Mouse (Mus musculus): ENCODE measurements around the gene Gm28038. TPM values are rescaled to one million over a fixed set of nuclear protein-coding genes. Genes with fewer than 3 reads are reported as not detected.

Gene Gm28038
- total and polyA plus RNA-seq, 3 experiments, result not detected

GRCm38 (mm10) chr2:30325296-30325695 is 44.5 kb downstream of the Gm28038 start:
- H3K79me2 ChIP-seq (ENCODE audit: control insufficient read depth, insufficient read depth, low read length, poor library complexity), result no peaks in the 10 kb centered on the region
- H3K4me3 ChIP-seq (ENCODE audit: control insufficient read depth in 1 of 2, insufficient read depth in 1 of 2, low read depth in 2 of 2, low read length in 2 of 2), result no peak overlapping the region
- DNase-seq (ENCODE audit: low read depth, low spot score), result no peak
- no peak overlapping the region for H3K9ac ChIP-seq (ENCODE audit: control insufficient read depth, low read depth, low read length, poor library complexity, severe bottlenecking)
- H3K4me1 ChIP-seq (ENCODE audit: control insufficient read depth in 1 of 2, insufficient read depth in 2 of 2, low read length in 2 of 2), result no peaks in the 10 kb centered on the region
- no peak for TF ChIP-seq ZKSCAN1 (IDR thresholded peaks at IDR 0.05; ENCODE audit: low read depth, low read length)
- TF ChIP-seq ETS1 (IDR thresholded peaks at IDR 0.05; ENCODE audit: low read depth, low read length), result no peak
- TF ChIP-seq ELF1 (IDR thresholded peaks at IDR 0.05; ENCODE audit: low read depth, low read length), result no peak
- no peaks in the 10 kb centered on the region for H3K27me3 ChIP-seq (ENCODE audit: control insufficient read depth in 1 of 2, insufficient read depth in 2 of 2, low read length in 2 of 2)
- no peak overlapping the region for H3K27ac ChIP-seq (ENCODE audit: control insufficient read depth, low read depth, low read length)
- H3K36me3 ChIP-seq (ENCODE audit: control insufficient read depth in 1 of 2, insufficient read depth in 2 of 2, low read length in 2 of 2), result peaks cover 0 to 24% of the 10 kb centered on the region in 2 experiments; a peak in 2 of 4 replicates
- H3K9me3 ChIP-seq (replicated peaks; ENCODE audit: insufficient read depth, low read length), result no peaks in the 10 kb centered on the region

- Histone ChIP-seq H3K4me1 (ENCODE audit: control insufficient read depth in 1 of 2, insufficient read depth in 2 of 2, low read length in 2 of 2) (no peaks in the 10 kb centered on the region), H3K36me3 (ENCODE audit: control insufficient read depth in 1 of 2, insufficient read depth in 2 of 2, low read length in 2 of 2) (peaks cover 0 to 20% of the 10 kb centered on the region in 2 experiments; a peak in 2 of 4 replicates), H3K9ac (ENCODE audit: control insufficient read depth, low read depth, low read length, poor library complexity, severe bottlenecking) (no peak overlapping the region), H3K4me3 (ENCODE audit: control insufficient read depth in 1 of 2, insufficient read depth in 1 of 2, low read depth in 2 of 2, low read length in 2 of 2) (no peak overlapping the region), H3K9me3 (replicated peaks; ENCODE audit: insufficient read depth, low read length) (no peaks in the 10 kb centered on the region), H3K79me2 (ENCODE audit: control insufficient read depth, insufficient read depth, low read length, poor library complexity) (no peaks in the 10 kb centered on the region), H3K27me3 (ENCODE audit: control insufficient read depth in 1 of 2, insufficient read depth in 2 of 2, low read length in 2 of 2) (no peaks in the 10 kb centered on the region), H3K27ac (ENCODE audit: control insufficient read depth, low read depth, low read length) (no peak overlapping the region)
- DNase-seq (ENCODE audit: low read depth, low spot score), result no peak
- no peak for TF ChIP-seq POLR2AphosphoS5 (IDR thresholded peaks at IDR 0.05; ENCODE audit: borderline replicate concordance, low read depth, low read length)
- no peak for TF ChIP-seq ETS1 (IDR thresholded peaks at IDR 0.05; ENCODE audit: low read depth, low read length)
- TF ChIP-seq TAL1 (IDR thresholded peaks at IDR 0.05; ENCODE audit: low read length), result no peak
- no peak for TF ChIP-seq USF2 (IDR thresholded peaks at IDR 0.05; ENCODE audit: borderline replicate concordance in 1 of 2, insufficient read depth in 1 of 2, low read depth in 1 of 2, low read length in 2 of 2)
- no peak for TF ChIP-seq MYC (IDR thresholded peaks at IDR 0.05; ENCODE audit: low read depth, low read length)
- TF ChIP-seq ZNF384 (IDR thresholded peaks at IDR 0.05; ENCODE audit: low read depth, low read length), result no peak
- no peak for TF ChIP-seq SMC3 (IDR thresholded peaks at IDR 0.05; ENCODE audit: low read depth, low read length)
- no peak for TF ChIP-seq EP300 (IDR thresholded peaks at IDR 0.05; ENCODE audit: low read depth in 1 of 2, low read length in 2 of 2)
- TF ChIP-seq MAX (IDR thresholded peaks at IDR 0.05; ENCODE audit: low read length), result no peak
- TF ChIP-seq KAT2A (conservative IDR thresholded peaks at IDR 0.05; ENCODE audit: low read depth, low read length), result no peak
- TF ChIP-seq CHD2 (IDR thresholded peaks at IDR 0.05; ENCODE audit: low read length), result no peak
- no peak for TF ChIP-seq HCFC1 (IDR thresholded peaks at IDR 0.05; ENCODE audit: low read depth, low read length)
- TF ChIP-seq GATA1 (IDR thresholded peaks at IDR 0.05; ENCODE audit: low read depth, low read length), result no peak
Observed at GRCm38 (mm10) chr2:30327276-30327675, 46.4 kb downstream of the Gm28038 start.

DNA sequence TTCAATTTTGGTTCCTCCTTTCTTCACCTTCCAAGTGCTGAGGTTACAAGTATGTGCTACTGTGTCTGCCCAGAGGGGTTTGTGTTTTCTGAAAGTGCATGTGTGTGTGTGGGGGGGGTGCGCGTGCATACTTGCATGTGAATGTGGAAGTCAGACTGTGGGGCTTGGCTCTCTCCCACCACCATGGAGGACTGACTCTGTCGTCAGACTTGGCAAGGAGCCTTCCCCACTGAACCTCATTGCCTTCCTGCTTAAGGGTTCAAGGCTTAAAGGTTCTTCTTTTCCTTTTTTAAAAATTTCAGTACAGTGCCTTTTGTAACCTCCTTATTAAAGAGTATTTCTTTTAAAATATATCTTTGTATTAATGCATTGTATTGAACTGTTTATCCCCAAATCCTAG is 47.9 kb downstream of the Gm28038 start:
- no peak overlapping the region for H3K4me3 ChIP-seq (ENCODE audit: control insufficient read depth in 1 of 2, insufficient read depth in 1 of 2, low read depth in 2 of 2, low read length in 2 of 2)
- no peaks in the 10 kb centered on the region for H3K27me3 ChIP-seq (ENCODE audit: control insufficient read depth in 1 of 2, insufficient read depth in 2 of 2, low read length in 2 of 2)
- H3K36me3 ChIP-seq (ENCODE audit: control insufficient read depth in 1 of 2, insufficient read depth in 2 of 2, low read length in 2 of 2), result peaks cover 0 to 17% of the 10 kb centered on the region in 2 experiments; a peak in 2 of 4 replicates
- no peak overlapping the region for H3K27ac ChIP-seq (ENCODE audit: control insufficient read depth, low read depth, low read length)
- no peaks in the 10 kb centered on the region for H3K9me3 ChIP-seq (replicated peaks; ENCODE audit: insufficient read depth, low read length)
- no peak for DNase-seq (ENCODE audit: low read depth, low spot score)
- H3K4me1 ChIP-seq (ENCODE audit: control insufficient read depth in 1 of 2, insufficient read depth in 2 of 2, low read length in 2 of 2), result no peaks in the 10 kb centered on the region
- H3K9ac ChIP-seq (ENCODE audit: control insufficient read depth, low read depth, low read length, poor library complexity, severe bottlenecking), result no peak overlapping the region
- H3K79me2 ChIP-seq (ENCODE audit: control insufficient read depth, insufficient read depth, low read length, poor library complexity), result no peaks in the 10 kb centered on the region
- TF ChIP-seq POLR2AphosphoS2 (IDR thresholded peaks at IDR 0.05; ENCODE audit: low read length) (no peak), MAX (IDR thresholded peaks at IDR 0.05; ENCODE audit: low read length) (no peak), MXI1 (IDR thresholded peaks at IDR 0.05; ENCODE audit: low read depth, low read length) (no peak), USF1 (IDR thresholded peaks at IDR 0.05; ENCODE audit: low read depth, low read length) (no peak), ELF1 (IDR thresholded peaks at IDR 0.05; ENCODE audit: low read depth, low read length) (no peak), MAZ (IDR thresholded peaks at IDR 0.05; ENCODE audit: low read depth, low read length) (no peak)

Data from MEL (cell line).